Mouse (Mus musculus): Measurements from ENCODE around the gene Hjurp. TPM values are rescaled to one million over a fixed set of nuclear protein-coding genes. Genes with fewer than 3 reads are reported as not detected.

The Hjurp gene
- total and polyA plus RNA-seq, 3 experiments = 17.5 to 25.5 (median 24.7) TPM

GRCm38 (mm10) chr1:88261706-88262105, 15.7 kb downstream of the Hjurp start:
- DNase-seq = peak; percentile 27

- no peak for DNase-seq
Observed at GRCm38 (mm10) chr1:88260604-88261377, 16.6 kb downstream of the Hjurp start.

- peak; percentile 67 for DNase-seq
Observed at GRCm38 (mm10) chr1:88260114-88260513, 17.3 kb downstream of the Hjurp start.

- peak; percentile 23 for DNase-seq
Observed at GRCm38 (mm10) chr1:88259643-88260024, 17.8 kb downstream of the Hjurp start.

GRCm38 (mm10) chr1:88258881-88259642, 18.4 kb downstream of the Hjurp start:
- peak; percentile 59 for DNase-seq

GRCm38 (mm10) chr1:88258361-88258760, 19.1 kb downstream of the Hjurp start:
- DNase-seq = peak; percentile 9

GRCm38 (mm10) chr1:88257681-88258080, 19.8 kb downstream of the Hjurp start:
- no peak for DNase-seq

GRCm38 (mm10) chr1:88256886-88257663, 20.4 kb downstream of the Hjurp start:
- DNase-seq = peak; percentile 22

GRCm38 (mm10) chr1:88255989-88256754, 21.3 kb downstream of the Hjurp start:
- DNase-seq = no peak

- DNase-seq = no peak
Observed at GRCm38 (mm10) chr1:88255466-88255857, 22.0 kb downstream of the Hjurp start.

- DNase-seq = no peak
Observed at GRCm38 (mm10) chr1:88254793-88255465, 22.5 kb downstream of the Hjurp start.

- DNase-seq = no peak
Observed at GRCm38 (mm10) chr1:88253540-88253939, 23.9 kb downstream of the Hjurp start.

GRCm38 (mm10) chr1:88253106-88253505, 24.3 kb downstream of the Hjurp start:
- no peak for DNase-seq

- no peak for DNase-seq
Observed at GRCm38 (mm10) chr1:88250023-88250422, 27.4 kb downstream of the Hjurp start.

- no peak for DNase-seq
Observed at GRCm38 (mm10) chr1:88249596-88249995, 27.8 kb downstream of the Hjurp start.

GRCm38 (mm10) chr1:88248658-88249057, 28.8 kb downstream of the Hjurp start:
- DNase-seq = no peak

- no peak for DNase-seq
Observed at GRCm38 (mm10) chr1:88247660-88248059, 29.8 kb downstream of the Hjurp start.

GRCm38 (mm10) chr1:88246386-88246785, 31.0 kb downstream of the Hjurp start:
- DNase-seq = no peak

GRCm38 (mm10) chr1:88245881-88246280, 31.6 kb downstream of the Hjurp start:
- no peak for DNase-seq

- no peak for DNase-seq
Observed at GRCm38 (mm10) chr1:88243861-88244260, 33.6 kb downstream of the Hjurp start.

- DNase-seq = no peak
Observed at GRCm38 (mm10) chr1:88240579-88240978, 36.9 kb downstream of the Hjurp start.
